Mouse (Mus musculus): Measurements from ENCODE around the gene Rsad2. TPM values are rescaled to one million over a fixed set of nuclear protein-coding genes. Genes with fewer than 3 reads are reported as not detected.

Gene Rsad2
- polyA plus RNA-seq, 1 experiment from 2014 or later: 1.5 TPM

DNA sequence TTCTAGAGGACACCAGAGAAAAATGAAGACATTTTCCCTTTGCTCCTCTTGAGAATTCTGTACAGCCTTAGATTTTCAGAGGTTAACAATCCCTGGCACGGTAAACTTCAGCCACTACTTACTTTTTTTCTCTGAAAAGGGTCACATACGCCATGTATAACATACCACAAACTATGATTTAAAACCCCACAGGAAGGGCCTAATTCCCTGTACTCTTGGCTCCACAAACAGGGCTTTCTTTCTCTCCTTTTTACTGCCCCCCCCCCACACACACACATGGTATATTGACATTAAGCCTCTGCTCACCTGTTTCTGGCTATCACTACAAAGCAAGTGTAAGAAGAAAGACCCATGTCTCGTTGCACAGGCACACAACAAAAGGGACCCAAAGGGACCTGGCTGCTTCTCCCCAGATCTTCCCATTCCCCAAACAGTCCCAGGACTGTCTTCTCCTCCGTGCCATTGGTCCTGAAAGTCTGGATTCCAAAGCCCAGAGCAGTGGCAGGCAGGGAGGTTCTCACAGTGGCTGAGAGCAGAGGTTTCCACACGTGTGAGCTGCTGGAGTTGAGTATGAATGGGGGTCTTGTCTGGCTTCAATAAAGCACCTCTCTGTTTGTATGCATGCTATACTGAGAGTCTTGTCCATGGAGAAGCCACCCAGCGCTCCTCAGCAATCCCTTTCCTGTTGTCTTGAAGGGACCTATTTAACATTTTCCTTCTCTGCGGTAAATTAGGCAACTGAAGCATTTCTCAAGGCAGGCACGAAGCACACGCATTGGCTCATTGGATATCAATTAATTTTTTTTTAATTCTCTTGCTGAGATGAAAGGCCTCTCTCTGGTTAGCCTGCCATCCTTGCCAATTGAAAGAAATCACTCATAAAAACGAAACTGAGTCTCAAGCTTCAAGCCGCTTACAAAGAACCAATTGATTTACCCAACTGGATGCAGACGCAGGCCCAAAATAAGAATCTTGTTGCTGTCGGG is 61.5 kb downstream of the Rsad2 start:
- Histone ChIP-seq H3K27me3 (replicated peaks) (no peaks in the 10 kb centered on the region), H3K9ac (no peak overlapping the region), H3K27ac (no peak overlapping the region), H3K9me3 (no peaks in the 10 kb centered on the region), H3K4me2 (no peak overlapping the region), H3K4me1 (no peaks in the 10 kb centered on the region), H3K36me3 (no peaks in the 10 kb centered on the region), H3K4me3 (replicated peaks) (no peak overlapping the region)
- 77% methylated on average over 13 of the region's 13 CpGs for WGBS
- no peak for ATAC-seq (ENCODE audit: insufficient read depth, low FRiP score, low read depth)

DNA sequence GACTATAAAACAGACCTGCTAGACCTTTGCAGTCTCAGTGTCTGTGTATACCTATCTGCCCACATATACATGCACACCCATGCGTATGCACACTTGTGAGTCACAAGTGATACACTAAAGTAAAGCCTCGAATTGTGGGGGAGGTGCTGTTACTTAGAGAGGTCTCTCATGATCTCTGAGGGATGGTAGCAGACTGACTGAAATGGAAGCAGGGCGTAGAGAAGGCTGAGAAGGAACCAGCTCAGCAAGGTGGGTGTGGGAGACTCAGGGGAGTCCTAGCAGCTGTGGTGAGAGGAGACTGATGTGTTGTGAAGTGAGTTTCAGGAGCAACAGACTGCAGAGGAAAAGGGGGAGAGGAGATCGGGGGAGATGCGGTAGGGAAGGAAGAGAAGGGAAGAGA is 63.0 kb downstream of the Rsad2 start:
- H3K27ac ChIP-seq: no peak overlapping the region
- no peak overlapping the region for H3K4me3 ChIP-seq (replicated peaks)
- no peaks in the 10 kb centered on the region for H3K27me3 ChIP-seq (replicated peaks)
- no peaks in the 10 kb centered on the region for H3K4me1 ChIP-seq
- no peaks in the 10 kb centered on the region for H3K36me3 ChIP-seq
- H3K9ac ChIP-seq: no peak overlapping the region
- no peak for ATAC-seq (ENCODE audit: insufficient read depth, low FRiP score, low read depth)
- 69% methylated on average over 5 of the region's 5 CpGs for WGBS
- H3K9me3 ChIP-seq: no peaks in the 10 kb centered on the region
- no peak overlapping the region for H3K4me2 ChIP-seq

Small RNAs within 50 kb of the gene (microRNA-seq; reads per million reads assigned to microRNA genes)
- gene Mir6538: 3.3 reads per million, percentile 13 among the genes with 10 or more reads in this experiment

Other genes with a start within 250 kb of the Rsad2 start
- gene Rnf144a, start 41.2 kb downstream of the Rsad2 start, polyA plus RNA-seq (2015; fragmentation: Nextera tagmentation; extraction: Ambion mirVana): 19.2 and 20.0 TPM in 2 replicates
- gene Cmpk2, start 12.8 kb upstream of the Rsad2 start, polyA plus RNA-seq (2015; fragmentation: Nextera tagmentation; extraction: Ambion mirVana): 6.2 and 6.7 TPM in 2 replicates

Measured in stomach, embryonic 15.5 days (tissue).